Mouse (Mus musculus) small intestine, adult 2 months (tissue): ENCODE results near the gene Smoc2.

Experiments used
- CTCF ChIP-seq: fragments of 200-500 bp; IDR thresholded peaks from 2 replicates; pipeline ENCODE4 v1.5.1; 2012; ENCODE audit warnings: low read depth, mild to moderate bottlenecking, control low read depth, inconsistent platforms, low read length, moderate library complexity, mixed read lengths; ENCODE audit not compliant: insufficient replicate concordance, insufficient read length; ENCODE audit errors: extremely low read depth
- POLR2A ChIP-seq: fragments of 200-500 bp; IDR thresholded peaks from 2 replicates; pipeline ENCODE4 v1.6.1; 2012; ENCODE audit warnings: low read depth, mild to moderate bottlenecking, control low read depth, inconsistent platforms, low read length, moderate library complexity

DNA sequence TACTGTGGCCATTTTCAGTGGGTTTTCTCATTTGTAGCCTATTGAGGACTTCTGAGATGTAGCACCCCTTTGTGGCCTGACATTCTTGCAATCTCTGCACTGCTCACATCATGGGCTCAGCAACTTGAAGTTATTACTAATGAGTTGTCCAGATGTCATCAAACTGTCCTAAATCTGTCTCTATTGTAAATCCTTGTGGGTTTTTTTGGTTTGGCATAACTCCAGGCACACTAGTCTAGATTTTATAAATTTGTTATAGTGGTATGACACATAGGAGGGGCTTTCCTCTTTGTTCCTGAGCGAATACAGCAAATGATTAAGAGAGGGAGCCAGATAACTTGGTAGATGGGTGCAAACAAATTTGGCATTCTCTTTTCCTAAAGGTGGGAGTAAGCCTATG lies 35.0 kb downstream of the Smoc2 start:
- TF ChIP-seq POLR2A (no peak), CTCF (no peak)
